Mouse (Mus musculus) erythroblast, embryonic 14.5 days (primary cell): ENCODE measurements around the gene Adamtsl3. TPM values are rescaled to one million over a fixed set of nuclear protein-coding genes. Genes with fewer than 3 reads are reported as not detected.

Experiments used
- H3K27me3 ChIP-seq: 2 replicates; pipeline ENCODE4 v1.6.1; 2012; ENCODE audit warnings: inconsistent platforms; ENCODE audit not compliant: control insufficient read depth
- H3K36me3 ChIP-seq: 2 replicates; pipeline ENCODE4 v1.6.1; 2012; ENCODE audit warnings: mild to moderate bottlenecking, inconsistent platforms; ENCODE audit not compliant: control insufficient read depth
- H3K4me1 ChIP-seq: 2 replicates; pipeline ENCODE4 v1.6.1; 2012; ENCODE audit warnings: inconsistent platforms; ENCODE audit not compliant: control insufficient read depth
- H3K4me3 ChIP-seq: replicated peaks from 2 replicates; pipeline ENCODE3; 2012; ENCODE audit warnings: moderate library complexity, mild to moderate bottlenecking, inconsistent platforms
- H3K9me3 ChIP-seq: 2 replicates; pipeline ENCODE4 v1.6.1; 2012; ENCODE audit warnings: low read length, inconsistent platforms, mixed read lengths; ENCODE audit not compliant: control insufficient read depth
- GATA1 ChIP-seq: IDR thresholded peaks from 2 replicates; pipeline ENCODE4 v1.6.1; 2012; ENCODE audit warnings: low read length, inconsistent platforms, mixed read lengths
- TAL1 ChIP-seq: IDR thresholded peaks from 3 replicates; pipeline ENCODE4 v1.6.1; 2012; ENCODE audit warnings: low read length, inconsistent platforms, mixed read lengths
- polyA plus RNA-seq: library from polyadenylated mRNA; stranded (reverse); fragments of >175 nt; gene quantifications from 2 replicates; pipeline ENCODE4 v1.2.3, GENCODE M21; 2012

Adamtsl3 gene
- polyA plus RNA-seq, 1 experiment, result not detected

GRCm38 (mm10) chr7:82476441-82477221 lies 141.1 kb downstream of the Adamtsl3 start:
- Histone ChIP-seq H3K36me3 (no peaks in the 10 kb centered on the region), H3K9me3 (no peaks in the 10 kb centered on the region), H3K4me3 (no peak overlapping the region), H3K4me1 (no peaks in the 10 kb centered on the region), H3K27me3 (no peaks in the 10 kb centered on the region)
- TF ChIP-seq TAL1, result no peak
- no peak for TF ChIP-seq GATA1

GRCm38 (mm10) chr7:82478461-82478860 lies 143.0 kb downstream of the Adamtsl3 start:
- no peak for TF ChIP-seq GATA1
- TF ChIP-seq TAL1, result no peak
- Histone ChIP-seq H3K4me3 (no peak overlapping the region), H3K4me1 (no peaks in the 10 kb centered on the region), H3K9me3 (no peaks in the 10 kb centered on the region), H3K36me3 (no peaks in the 10 kb centered on the region), H3K27me3 (no peaks in the 10 kb centered on the region)

DNA sequence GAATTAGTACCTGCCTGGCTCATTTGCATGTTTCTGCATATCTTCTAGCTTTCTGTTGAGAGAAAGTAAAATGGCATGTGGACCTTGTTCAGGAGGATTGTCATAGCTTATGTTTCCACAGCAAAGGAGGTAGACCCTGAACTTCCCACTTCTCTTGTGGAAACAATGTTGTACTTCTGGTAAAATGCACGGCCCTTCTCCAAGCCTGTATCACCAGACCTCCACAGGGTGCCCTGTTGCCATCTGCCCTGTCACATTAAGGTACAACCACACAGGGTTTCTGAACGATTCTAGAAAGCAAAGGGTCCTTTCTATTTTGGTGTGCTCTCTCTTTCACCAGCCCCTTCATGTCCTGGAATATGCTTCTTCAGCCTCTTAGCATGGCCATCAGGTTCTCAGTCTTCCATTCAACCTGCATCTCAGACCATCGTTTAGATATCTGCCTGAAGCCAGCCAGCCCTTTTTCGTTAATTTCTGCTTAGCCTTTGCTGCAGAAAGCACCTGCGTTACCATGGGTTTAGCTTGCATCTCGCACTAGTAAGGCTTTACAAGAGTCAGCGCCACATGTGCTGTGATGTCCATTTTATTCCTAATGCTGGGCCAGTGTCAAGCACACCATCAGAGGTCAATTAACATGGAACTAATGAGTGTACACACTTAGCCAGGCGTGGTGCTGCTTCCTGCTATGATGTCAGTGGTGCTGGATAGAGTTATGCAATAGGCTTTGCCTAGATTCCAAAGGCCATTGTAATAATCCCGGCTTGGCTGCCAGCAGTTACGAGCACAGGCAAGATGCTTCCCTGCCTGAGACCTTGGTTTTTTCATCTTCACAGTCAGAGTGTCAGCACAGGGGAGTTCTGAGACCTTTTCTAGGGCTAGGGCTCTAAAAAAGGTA lies 143.6 kb downstream of the Adamtsl3 start:
- H3K27me3 ChIP-seq, result no peaks in the 10 kb centered on the region
- no peaks in the 10 kb centered on the region for H3K4me1 ChIP-seq
- no peak overlapping the region for H3K4me3 ChIP-seq
- TF ChIP-seq TAL1, result no peak
- TF ChIP-seq GATA1, result no peak
- H3K9me3 ChIP-seq, result no peaks in the 10 kb centered on the region
- H3K36me3 ChIP-seq, result no peaks in the 10 kb centered on the region

- Histone ChIP-seq H3K36me3 (no peaks in the 10 kb centered on the region), H3K4me3 (no peak overlapping the region)
- TF ChIP-seq GATA1 (no peak), TAL1 (no peak)
Observed at GRCm38 (mm10) chr7:82483426-82483825, 147.9 kb downstream of the Adamtsl3 start.

DNA sequence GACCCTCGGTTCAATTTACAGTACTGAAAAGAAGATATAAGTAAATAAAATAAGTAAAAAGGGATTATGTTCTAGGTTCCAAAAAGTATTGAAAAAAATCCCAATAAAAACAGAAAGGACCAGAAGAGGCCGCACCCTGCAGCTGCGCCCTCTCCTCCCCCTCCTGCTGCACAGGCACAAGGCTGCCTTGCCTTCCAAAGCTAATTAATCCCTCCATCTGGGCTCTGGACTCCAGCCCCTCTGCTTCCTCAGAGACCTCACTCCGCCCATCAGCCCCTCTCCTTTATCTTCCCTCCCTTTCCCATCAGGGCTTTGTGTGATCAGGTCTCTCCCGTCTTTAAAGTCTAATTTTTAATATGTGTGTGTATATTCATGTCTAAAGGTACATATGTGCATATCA lies 149.3 kb downstream of the Adamtsl3 start:
- Histone ChIP-seq H3K27me3 (no peaks in the 10 kb centered on the region), H3K36me3 (no peaks in the 10 kb centered on the region), H3K9me3 (no peaks in the 10 kb centered on the region), H3K4me1 (no peaks in the 10 kb centered on the region), H3K4me3 (no peak overlapping the region)
- TF ChIP-seq GATA1 (no peak), TAL1 (no peak)

More at GRCm38 (mm10) chr7:82483426-82483825, 147.9 kb downstream of the Adamtsl3 start:
- no peaks in the 10 kb centered on the region for H3K27me3 ChIP-seq
- H3K4me1 ChIP-seq, result no peaks in the 10 kb centered on the region
- no peaks in the 10 kb centered on the region for H3K9me3 ChIP-seq

DNA sequence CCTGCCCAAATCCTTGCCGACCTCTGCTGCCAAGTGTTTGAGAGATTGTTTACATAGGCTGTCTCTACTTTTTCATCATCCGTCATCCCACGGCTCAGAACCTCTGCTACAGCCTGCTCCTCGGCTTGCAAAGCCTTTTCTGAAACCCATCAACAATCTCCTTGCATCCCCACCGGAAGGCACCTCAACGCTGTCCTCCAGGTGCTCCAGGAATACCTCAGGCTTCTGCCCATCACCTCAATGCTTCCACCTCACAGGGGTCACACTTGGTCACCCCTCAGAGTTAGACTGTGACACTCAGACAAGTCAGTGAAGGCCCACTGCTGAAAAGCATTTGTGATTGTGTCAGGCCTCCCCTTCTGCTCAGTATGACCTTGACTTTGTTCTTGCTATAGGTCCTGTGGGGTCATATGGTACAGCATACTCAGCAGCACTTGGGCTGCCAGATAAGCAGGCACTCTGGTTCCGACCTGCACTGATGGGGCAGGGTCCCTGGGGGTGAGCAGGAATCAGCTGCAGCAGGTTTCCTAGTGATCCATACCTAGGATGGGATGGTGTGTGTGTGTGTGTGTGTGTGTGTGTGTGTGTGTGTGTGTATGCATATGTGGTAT lies 150.0 kb downstream of the Adamtsl3 start:
- no peaks in the 10 kb centered on the region for H3K27me3 ChIP-seq
- no peaks in the 10 kb centered on the region for H3K9me3 ChIP-seq
- TF ChIP-seq GATA1, result no peak
- TF ChIP-seq TAL1, result no peak
- no peaks in the 10 kb centered on the region for H3K4me1 ChIP-seq
- H3K36me3 ChIP-seq, result no peaks in the 10 kb centered on the region
- H3K4me3 ChIP-seq, result no peak overlapping the region

DNA sequence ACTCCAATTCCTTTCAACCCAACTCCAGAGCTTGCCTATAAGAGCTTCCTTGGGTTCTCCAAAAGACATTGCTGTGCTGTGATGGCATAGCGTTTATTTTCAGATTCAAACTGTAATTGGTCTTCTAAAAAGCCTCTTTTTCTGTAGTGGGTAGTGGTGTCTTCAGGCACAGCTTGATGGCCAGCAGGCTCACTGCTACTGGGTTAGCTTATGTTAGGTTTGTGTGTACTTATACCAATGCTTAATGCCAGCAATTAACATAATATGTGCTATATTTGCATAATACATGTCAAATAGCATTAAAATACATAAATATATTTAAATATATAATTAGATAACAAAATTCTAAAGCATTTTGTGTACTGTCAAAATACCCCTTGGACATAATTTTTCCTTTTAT lies 155.5 kb downstream of the Adamtsl3 start:
- H3K9me3 ChIP-seq, result no peaks in the 10 kb centered on the region
- H3K36me3 ChIP-seq, result no peaks in the 10 kb centered on the region
- H3K4me1 ChIP-seq, result no peaks in the 10 kb centered on the region
- no peaks in the 10 kb centered on the region for H3K27me3 ChIP-seq
- H3K4me3 ChIP-seq, result no peak overlapping the region
- no peak for TF ChIP-seq GATA1
- TF ChIP-seq TAL1, result no peak

DNA sequence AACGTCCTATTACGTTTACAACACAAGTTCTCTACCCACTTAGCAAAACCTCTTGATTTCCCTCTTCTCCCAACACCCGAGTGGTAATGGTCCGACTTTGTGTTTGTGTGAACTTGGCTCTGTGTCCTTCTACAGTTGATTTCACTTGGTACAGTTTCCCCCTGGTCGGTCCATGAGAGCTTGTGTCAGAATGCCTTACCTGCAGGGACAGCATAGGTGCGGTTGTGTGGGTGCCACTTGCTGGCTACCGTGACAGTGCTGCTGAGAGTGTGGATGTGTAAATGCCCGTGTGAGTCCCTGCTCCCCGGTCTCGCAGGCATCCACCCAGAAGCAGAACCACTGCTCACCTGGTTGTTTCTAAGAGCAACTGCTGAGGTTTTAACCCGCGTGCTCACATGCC lies 157.4 kb downstream of the Adamtsl3 start:
- no peaks in the 10 kb centered on the region for H3K36me3 ChIP-seq

DNA sequence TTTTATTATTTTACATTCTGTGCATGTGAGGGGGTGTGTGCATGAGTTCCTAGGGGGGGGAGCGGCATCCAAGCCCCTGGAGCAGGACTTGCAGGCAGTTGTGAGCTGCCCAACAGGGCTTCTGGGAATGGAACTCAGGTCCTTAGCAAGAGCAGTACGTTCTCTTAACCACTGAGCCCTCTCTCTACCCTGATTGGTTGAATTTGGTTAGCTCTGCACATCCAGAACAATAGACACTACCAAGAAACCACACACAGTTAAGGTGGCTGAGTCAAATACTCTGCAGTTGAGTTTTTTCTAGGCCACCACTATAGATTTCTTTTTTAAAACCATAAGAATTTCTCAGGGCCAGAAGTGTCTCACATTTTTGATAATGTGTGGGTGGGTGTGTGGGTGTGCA lies 158.7 kb downstream of the Adamtsl3 start:
- Histone ChIP-seq H3K36me3 (no peaks in the 10 kb centered on the region), H3K4me3 (no peak overlapping the region), H3K9me3 (no peaks in the 10 kb centered on the region), H3K27me3 (no peaks in the 10 kb centered on the region), H3K4me1 (no peaks in the 10 kb centered on the region)
- TF ChIP-seq TAL1 (no peak), GATA1 (no peak)

More for the DNA sequence above, 157.4 kb downstream of the Adamtsl3 start:
- H3K9me3 ChIP-seq, result no peaks in the 10 kb centered on the region
- H3K4me1 ChIP-seq, result no peaks in the 10 kb centered on the region
- no peaks in the 10 kb centered on the region for H3K27me3 ChIP-seq
- no peak overlapping the region for H3K4me3 ChIP-seq
- TF ChIP-seq TAL1 (no peak), GATA1 (no peak)
